Mouse (Mus musculus) brain, embryonic 14.5 days (tissue): ENCODE data around the gene Rtp1.

ENCODE experiments used
- CTCF ChIP-seq: fragments of 200-500 bp; IDR thresholded peaks from 2 replicates; pipeline ENCODE4 v1.5.1; 2012; ENCODE audit warnings: inconsistent platforms, mild to moderate bottlenecking, moderate library complexity, borderline replicate concordance; ENCODE audit not compliant: insufficient read depth, insufficient read length; ENCODE audit errors: extremely low read depth
- POLR2A ChIP-seq: fragments of 200-500 bp; IDR thresholded peaks from 2 replicates; pipeline ENCODE4 v1.6.1; 2012; ENCODE audit warnings: mild to moderate bottlenecking, inconsistent platforms, borderline replicate concordance; ENCODE audit not compliant: poor library complexity, insufficient read depth, insufficient read length, severe bottlenecking; ENCODE audit errors: extremely low read depth

- TF ChIP-seq CTCF = no peak
- TF ChIP-seq POLR2A = no peak
Measured at GRCm38 (mm10) chr16:23454376-23454775, 25.4 kb downstream of the Rtp1 start.
